Mouse (Mus musculus) MEL (cell line): Measurements from ENCODE around the gene Fgfr2. TPM values are rescaled to one million over a fixed set of nuclear protein-coding genes. Genes with fewer than 3 reads are reported as not detected.

Experiments
- DNase-seq: peaks from one replicate; pipeline ENCODE4 v3.0.0; 2011; ENCODE audit warnings: low read depth, low spot score
- H3K27ac ChIP-seq: 2 replicates; pipeline ENCODE4 v1.5.1; 2012; ENCODE audit warnings: low read depth, mild to moderate bottlenecking, control low read depth, low read length, moderate library complexity; ENCODE audit not compliant: control insufficient read depth
- H3K27me3 ChIP-seq, 2 experiments: fragments of 150-350 bp in 1 of 2; sonication (generic) in 1 of 2; 2 replicates each; pipeline ENCODE4 v1.6.1; 2012; ENCODE audit warnings: low read length in 2 of 2, mild to moderate bottlenecking in 2 of 2, improper control_type of control experiment in 1 of 2, moderate library complexity in 1 of 2; ENCODE audit not compliant: insufficient read depth in 2 of 2, control insufficient read depth in 1 of 2
- H3K36me3 ChIP-seq, 2 experiments: 2 replicates each; pipeline ENCODE4 v1.6.1; 2012 to 2014; ENCODE audit warnings: low read length in 2 of 2, improper control_type of control experiment in 1 of 2, inconsistent platforms in 1 of 2, mild to moderate bottlenecking in 1 of 2; ENCODE audit not compliant: insufficient read depth in 2 of 2, control insufficient read depth in 1 of 2
- H3K4me1 ChIP-seq, 2 experiments: fragments of 150-350 bp in 1 of 2; sonication (generic) in 1 of 2; 2 replicates each; pipeline ENCODE4 v1.6.1; 2012; ENCODE audit warnings: low read length in 2 of 2, improper control_type of control experiment in 1 of 2, mild to moderate bottlenecking in 1 of 2; ENCODE audit not compliant: insufficient read depth in 2 of 2, control insufficient read depth in 1 of 2
- H3K4me3 ChIP-seq, 2 experiments: fragments of 150-350 bp in 1 of 2; sonication (generic) in 1 of 2; 2 replicates each; pipeline ENCODE4 v1.5.1; 2012; ENCODE audit warnings: low read depth in 2 of 2, low read length in 2 of 2, mild to moderate bottlenecking in 2 of 2, moderate library complexity in 2 of 2, control low read depth in 1 of 2, improper control_type of control experiment in 1 of 2; ENCODE audit not compliant: control insufficient read depth in 1 of 2, insufficient read depth in 1 of 2
- H3K79me2 ChIP-seq: 2 replicates; pipeline ENCODE4 v1.6.1; 2012; ENCODE audit warnings: mild to moderate bottlenecking, low read length, moderate library complexity; ENCODE audit not compliant: control insufficient read depth, poor library complexity, insufficient read depth
- H3K9ac ChIP-seq: 2 replicates; pipeline ENCODE4 v1.6.1; 2012; ENCODE audit warnings: low read depth, mild to moderate bottlenecking, control low read depth, low read length, moderate library complexity; ENCODE audit not compliant: control insufficient read depth, poor library complexity, severe bottlenecking
- H3K9me3 ChIP-seq: fragments of 150-350 bp; sonication (generic); replicated peaks from 2 replicates; pipeline ENCODE4 v1.6.1; 2012; ENCODE audit warnings: mild to moderate bottlenecking, low read length, improper control_type of control experiment, moderate library complexity; ENCODE audit not compliant: insufficient read depth
- BHLHE40 ChIP-seq: IDR thresholded peaks from 2 replicates; pipeline ENCODE4 v1.6.1; 2012; ENCODE audit warnings: low read depth, mild to moderate bottlenecking, inconsistent platforms, low read length, improper control_type of control experiment, borderline replicate concordance
- CHD1 ChIP-seq: IDR thresholded peaks from 2 replicates; pipeline ENCODE4 v1.6.1; 2012; ENCODE audit warnings: low read depth, mild to moderate bottlenecking, inconsistent platforms, low read length, improper control_type of control experiment
- CHD2 ChIP-seq: IDR thresholded peaks from 2 replicates; pipeline ENCODE4 v1.6.1; 2011; ENCODE audit warnings: low read length, improper control_type of control experiment
- CTCF ChIP-seq, 3 experiments: IDR thresholded peaks in 2 of 3; conservative IDR thresholded peaks in 1 of 3; 2 replicates each; pipeline ENCODE4 v1.5.1; 2011 to 2012; ENCODE audit warnings: low read length in 3 of 3, low read depth in 2 of 3, mild to moderate bottlenecking in 2 of 3, improper control_type of control experiment in 1 of 3, inconsistent platforms in 1 of 3, mixed read lengths in 1 of 3, moderate library complexity in 1 of 3; ENCODE audit not compliant: control insufficient read depth in 1 of 3, insufficient read depth in 1 of 3, poor library complexity in 1 of 3, severe bottlenecking in 1 of 3
- E2F4 ChIP-seq: IDR thresholded peaks from 2 replicates; pipeline ENCODE4 v1.6.1; 2011; ENCODE audit warnings: low read depth, low read length, improper control_type of control experiment, borderline replicate concordance
- ETS1 ChIP-seq: IDR thresholded peaks from 2 replicates; pipeline ENCODE4 v1.6.1; 2012; ENCODE audit warnings: low read depth, mild to moderate bottlenecking, inconsistent platforms, low read length, improper control_type of control experiment, moderate library complexity
- GABPA ChIP-seq: IDR thresholded peaks from 2 replicates; pipeline ENCODE4 v1.6.1; 2012; ENCODE audit warnings: low read depth, mild to moderate bottlenecking, inconsistent platforms, low read length, improper control_type of control experiment, moderate library complexity
- GATA1 ChIP-seq: IDR thresholded peaks from 2 replicates; pipeline ENCODE4 v1.6.1; 2011; ENCODE audit warnings: low read depth, low read length, improper control_type of control experiment
- HCFC1 ChIP-seq: IDR thresholded peaks from 2 replicates; pipeline ENCODE4 v1.6.1; 2012; ENCODE audit warnings: low read depth, mild to moderate bottlenecking, inconsistent platforms, low read length, improper control_type of control experiment, moderate library complexity
- JUND ChIP-seq: IDR thresholded peaks from 2 replicates; pipeline ENCODE4 v1.6.1; 2011; ENCODE audit warnings: low read depth, mild to moderate bottlenecking, improper control_type of control experiment, low read length
- KAT2A ChIP-seq: conservative IDR thresholded peaks from 2 replicates; pipeline ENCODE4 v1.6.1; 2012; ENCODE audit warnings: low read depth, low read length, improper control_type of control experiment, inconsistent platforms
- MAFK ChIP-seq: IDR thresholded peaks from 2 replicates; pipeline ENCODE4 v1.6.1; 2011; ENCODE audit warnings: low read depth, mild to moderate bottlenecking, low read length, improper control_type of control experiment, borderline replicate concordance
- MAX ChIP-seq: IDR thresholded peaks from 2 replicates; pipeline ENCODE4 v1.6.1; 2011; ENCODE audit warnings: low read length, improper control_type of control experiment
- MEF2A ChIP-seq: IDR thresholded peaks from 2 replicates; pipeline ENCODE4 v1.6.1; 2014; ENCODE audit warnings: low read depth, mild to moderate bottlenecking, inconsistent platforms, low read length, improper control_type of control experiment; ENCODE audit not compliant: poor library complexity, insufficient replicate concordance, severe bottlenecking; ENCODE audit errors: extremely low read depth
- MXI1 ChIP-seq: IDR thresholded peaks from 2 replicates; pipeline ENCODE4 v1.6.1; 2011; ENCODE audit warnings: mild to moderate bottlenecking, low read depth, low read length, improper control_type of control experiment
- MYB ChIP-seq: IDR thresholded peaks from 2 replicates; pipeline ENCODE4 v1.6.1; 2011; ENCODE audit warnings: mild to moderate bottlenecking, low read depth, low read length, improper control_type of control experiment
- MYC ChIP-seq: IDR thresholded peaks from 2 replicates; pipeline ENCODE4 v1.6.1; 2011; ENCODE audit warnings: low read depth, mild to moderate bottlenecking, low read length, improper control_type of control experiment, moderate library complexity
- POLR2AphosphoS2 ChIP-seq: IDR thresholded peaks from 2 replicates; pipeline ENCODE4 v1.6.1; 2011; ENCODE audit warnings: low read length, improper control_type of control experiment
- POLR2AphosphoS5 ChIP-seq: IDR thresholded peaks from 2 replicates; pipeline ENCODE4 v1.6.1; 2012; ENCODE audit warnings: low read depth, borderline replicate concordance, mild to moderate bottlenecking, inconsistent platforms, low read length, moderate library complexity, mixed read lengths
- RAD21 ChIP-seq: IDR thresholded peaks from 2 replicates; pipeline ENCODE4 v1.6.1; 2011; ENCODE audit warnings: mild to moderate bottlenecking, low read depth, low read length, improper control_type of control experiment
- RCOR1 ChIP-seq: IDR thresholded peaks from 2 replicates; pipeline ENCODE4 v1.6.1; 2012; ENCODE audit warnings: low read depth, mild to moderate bottlenecking, inconsistent platforms, low read length, improper control_type of control experiment
- SIN3A ChIP-seq: IDR thresholded peaks from 2 replicates; pipeline ENCODE4 v1.6.1; 2012; ENCODE audit warnings: low read length, improper control_type of control experiment, inconsistent platforms
- SMC3 ChIP-seq: IDR thresholded peaks from 2 replicates; pipeline ENCODE4 v1.6.1; 2011; ENCODE audit warnings: low read depth, low read length, improper control_type of control experiment
- TAL1 ChIP-seq: IDR thresholded peaks from 2 replicates; pipeline ENCODE4 v1.6.1; 2012; ENCODE audit warnings: mild to moderate bottlenecking, inconsistent platforms, low read length, moderate library complexity, mixed read lengths
- TBP ChIP-seq: IDR thresholded peaks from 2 replicates; pipeline ENCODE4 v1.8.0; 2011; ENCODE audit warnings: low read depth, low read length, improper control_type of control experiment
- TCF12 ChIP-seq: IDR thresholded peaks from 2 replicates; pipeline ENCODE4 v1.6.1; 2014; ENCODE audit warnings: low read depth, mild to moderate bottlenecking, inconsistent platforms, low read length, improper control_type of control experiment, moderate library complexity
- UBTF ChIP-seq: IDR thresholded peaks from 2 replicates; pipeline ENCODE4 v1.6.1; 2012; ENCODE audit warnings: low read depth, mild to moderate bottlenecking, inconsistent platforms, low read length, improper control_type of control experiment, moderate library complexity, borderline replicate concordance; ENCODE audit not compliant: insufficient read depth
- USF1 ChIP-seq: IDR thresholded peaks from 2 replicates; pipeline ENCODE4 v1.6.1; 2014; ENCODE audit warnings: low read depth, mild to moderate bottlenecking, inconsistent platforms, low read length, improper control_type of control experiment, moderate library complexity
- USF2 ChIP-seq, 2 experiments: IDR thresholded peaks; 2 replicates each; pipeline ENCODE4 v1.6.1; 2011 to 2012; ENCODE audit warnings: improper control_type of control experiment in 2 of 2, low read length in 2 of 2, borderline replicate concordance in 1 of 2, inconsistent platforms in 1 of 2, low read depth in 1 of 2, mild to moderate bottlenecking in 1 of 2; ENCODE audit not compliant: insufficient read depth in 1 of 2
- ZC3H11A ChIP-seq: IDR thresholded peaks from 2 replicates; pipeline ENCODE4 v1.6.1; 2012; ENCODE audit warnings: low read depth, mild to moderate bottlenecking, inconsistent platforms, low read length, improper control_type of control experiment
- ZMIZ1 ChIP-seq: IDR thresholded peaks from 2 replicates; pipeline ENCODE4 v1.6.1; 2012; ENCODE audit warnings: low read depth, mild to moderate bottlenecking, inconsistent platforms, low read length, improper control_type of control experiment, moderate library complexity
- ZNF384 ChIP-seq: IDR thresholded peaks from 2 replicates; pipeline ENCODE4 v1.6.1; 2012; ENCODE audit warnings: low read depth, mild to moderate bottlenecking, inconsistent platforms, low read length, improper control_type of control experiment
- polyA plus RNA-seq, 2 experiments: library from polyadenylated mRNA; stranded (reverse) in 1 of 2; unstranded in 1 of 2; fragments of >175 nt in 1 of 2; fragments of >200 nt in 1 of 2; gene quantifications; 2 replicates each; pipeline versions ENCODE4 v1.2.1 to v1.2.4; 2012; ENCODE audit warnings: low replicate concordance in 2 of 2, low read depth in 1 of 2; ENCODE audit not compliant: insufficient read length in 2 of 2, insufficient read depth in 1 of 2, missing spikeins in 1 of 2
- total RNA-seq: library from RNA; depleted of rRNA; stranded (reverse); fragments of 300-350 nt; gene quantifications from 2 replicates; pipeline ENCODE4 v1.2.3, GENCODE M21; 2012

The Fgfr2 gene
- total and polyA plus RNA-seq, 3 experiments: not detected

DNA sequence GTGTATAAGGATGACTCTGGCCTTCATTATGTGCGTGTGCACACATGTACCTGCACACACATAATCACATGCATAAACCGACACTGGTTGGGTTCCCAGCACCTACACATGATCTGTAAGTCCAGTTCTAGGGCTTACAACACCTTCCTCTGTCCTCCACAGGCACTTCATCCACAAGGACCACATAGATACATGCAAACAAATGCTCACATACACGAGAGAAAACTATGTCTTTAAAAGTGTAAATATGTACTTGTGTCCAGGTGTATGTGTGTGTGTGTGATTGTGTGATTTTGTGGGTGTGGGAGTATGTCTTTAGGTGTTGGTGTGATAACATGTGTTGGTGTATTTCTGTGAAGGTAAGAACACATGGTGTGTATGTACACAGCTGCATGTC is 765.3 kb downstream of the Fgfr2 start (continued):
- TF ChIP-seq USF1: no peak
- TF ChIP-seq TBP: no peak
- no peak for TF ChIP-seq CHD2
- TF ChIP-seq ZNF384: no peak
- no peak for TF ChIP-seq GABPA
- TF ChIP-seq UBTF: no peak
- TF ChIP-seq MEF2A: no peak

DNA sequence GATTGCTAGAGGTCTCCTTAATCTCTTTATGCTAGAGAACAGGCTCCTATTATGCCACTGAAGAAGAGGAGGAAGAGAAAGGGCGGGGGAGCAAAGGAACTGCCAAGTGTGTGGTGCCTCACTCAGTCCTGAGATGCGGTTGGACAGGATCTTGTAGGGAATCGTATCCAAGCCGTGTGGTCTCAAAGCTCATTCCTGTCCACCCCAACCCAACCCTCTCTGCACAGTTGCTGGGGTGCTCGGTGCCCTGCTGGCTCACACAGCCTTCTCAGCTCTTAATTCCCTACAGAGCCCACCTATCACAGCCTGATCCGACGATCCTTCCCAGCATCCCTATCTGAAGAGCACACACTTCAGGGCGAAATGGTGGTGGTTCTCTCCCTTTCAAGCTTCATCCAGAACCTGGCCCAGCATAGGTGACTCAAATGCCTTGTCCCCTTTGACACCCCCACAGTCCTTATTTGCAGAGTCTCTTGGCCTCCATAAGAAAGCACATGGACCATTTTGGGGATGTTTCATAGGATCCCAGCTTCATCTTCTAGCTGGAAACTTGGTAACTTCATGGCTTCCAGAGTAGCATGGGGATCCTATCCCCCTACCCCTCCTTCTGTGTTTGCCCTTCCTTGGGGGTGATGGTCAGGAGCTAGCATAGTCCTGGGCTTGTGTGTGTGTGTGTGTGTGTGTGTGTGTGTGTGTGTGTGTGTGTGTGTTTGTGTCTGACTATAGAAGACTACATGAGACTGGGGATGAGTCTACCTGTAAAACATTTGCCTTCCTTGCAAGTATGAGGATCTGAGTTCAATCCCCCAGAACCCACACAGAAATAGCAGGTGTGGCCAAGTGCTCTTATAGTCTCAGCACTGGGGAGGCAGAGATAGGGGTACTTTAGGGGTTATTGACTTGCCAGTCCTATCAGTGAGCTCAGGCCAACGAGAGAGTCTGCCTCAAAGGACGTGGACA is 766.0 kb downstream of the Fgfr2 start:
- peaks cover 0 to 35% of the 10 kb centered on the region in 2 experiments; a peak in 2 of 4 replicates for H3K4me1 ChIP-seq
- no peaks in the 10 kb centered on the region for H3K9me3 ChIP-seq
- no peak overlapping the region for H3K4me3 ChIP-seq
- peaks cover 0 to 18% of the 10 kb centered on the region in 2 experiments; a peak in 3 of 4 replicates for H3K36me3 ChIP-seq
- no peaks in the 10 kb centered on the region for H3K27me3 ChIP-seq
- DNase-seq: peak; percentile 60
- no peaks in the 10 kb centered on the region for H3K79me2 ChIP-seq
- H3K9ac ChIP-seq: no peak overlapping the region
- no peak overlapping the region for H3K27ac ChIP-seq
- no peak for TF ChIP-seq GABPA
- no peak for TF ChIP-seq CTCF (IDR thresholded peaks at IDR 0.05 in 2 of 3, conservative IDR thresholded peaks at IDR 0.05 in 1 of 3; ENCODE audit: control insufficient read depth in 1 of 3, insufficient read depth in 1 of 3, low read depth in 2 of 3, low read length in 3 of 3, poor library complexity in 1 of 3, severe bottlenecking in 1 of 3)
- TF ChIP-seq ZC3H11A: no peak
- TF ChIP-seq E2F4: no peak
- no peak for TF ChIP-seq USF1
- TF ChIP-seq TCF12: no peak
- no peak for TF ChIP-seq MYC
- TF ChIP-seq MXI1: no peak
- TF ChIP-seq JUND: no peak
- no peak; the same call in 1 of the 2 replicates for TF ChIP-seq POLR2AphosphoS5
- TF ChIP-seq TBP: no peak
- peak; percentile 44; the same call in 1 of the 2 replicates for TF ChIP-seq SIN3A
- peak; percentile 92 for TF ChIP-seq POLR2AphosphoS2
- TF ChIP-seq SMC3: peak; percentile 6; the same call in 1 of the 2 replicates
- TF ChIP-seq MYB: peak; percentile 11; the same call in 1 of the 2 replicates
- TF ChIP-seq TAL1: no peak
- no peak for TF ChIP-seq RAD21
- TF ChIP-seq BHLHE40: 0 out of 2 replicates have a peak, but pooled peaks have one; percentile 13
- peak; percentile 4; the same call in 1 of the 2 replicates for TF ChIP-seq HCFC1
- TF ChIP-seq RCOR1: no peak
- TF ChIP-seq ETS1: no peak
- TF ChIP-seq UBTF: no peak
- TF ChIP-seq USF2 (IDR thresholded peaks at IDR 0.05; ENCODE audit: borderline replicate concordance in 1 of 2, insufficient read depth in 1 of 2, low read depth in 1 of 2, low read length in 2 of 2): no peak
- 0 out of 2 replicates have a peak, but pooled peaks have one; percentile 46 for TF ChIP-seq CHD1
- TF ChIP-seq ZMIZ1: peak; percentile 64
- TF ChIP-seq MAX: 0 out of 2 replicates have a peak, but pooled peaks have one; percentile 22
- TF ChIP-seq GATA1: no peak
- TF ChIP-seq MAFK: no peak; the same call in 1 of the 2 replicates
- TF ChIP-seq KAT2A: no peak
